Mouse (Mus musculus): Measurements from ENCODE around the gene Elmo2. TPM values are rescaled to one million over a fixed set of nuclear protein-coding genes. Genes with fewer than 3 reads are reported as not detected.

The Elmo2 gene
- polyA plus RNA-seq, 1 experiment from 2014 or later = 58.1 TPM

GRCm38 (mm10) chr2:165248967-165249366 lies 77.3 kb downstream of the Elmo2 start:
- Histone ChIP-seq H3K27ac (no peak overlapping the region), H3K9me3 (no peaks in the 10 kb centered on the region), H3K4me2 (replicated peaks) (no peak overlapping the region), H3K4me1 (replicated peaks) (no peaks in the 10 kb centered on the region), H3K27me3 (replicated peaks) (peaks cover 40% of the 10 kb centered on the region), H3K36me3 (no peaks in the 10 kb centered on the region), H3K9ac (no peak overlapping the region), H3K4me3 (replicated peaks) (no peak overlapping the region)
- WGBS = 18% methylated on average over 3 of the region's 3 CpGs
- no peak for ATAC-seq

- no peak for ATAC-seq
- no peaks in the 10 kb centered on the region for H3K9me3 ChIP-seq
- H3K36me3 ChIP-seq = no peaks in the 10 kb centered on the region
- WGBS = 15% methylated on average over 11 of the region's 11 CpGs
- H3K9ac ChIP-seq = no peak overlapping the region
- no peak overlapping the region for H3K4me2 ChIP-seq (replicated peaks)
- no peak overlapping the region for H3K27ac ChIP-seq
- no peaks in the 10 kb centered on the region for H3K4me1 ChIP-seq (replicated peaks)
- H3K4me3 ChIP-seq (replicated peaks) = no peak overlapping the region
- H3K27me3 ChIP-seq (replicated peaks) = peaks cover 48% of the 10 kb centered on the region
Measured at GRCm38 (mm10) chr2:165246349-165246748, 79.9 kb downstream of the Elmo2 start.

- H3K36me3 ChIP-seq = no peaks in the 10 kb centered on the region
- peaks cover 79% of the 10 kb centered on the region for H3K27me3 ChIP-seq (replicated peaks)
- H3K4me2 ChIP-seq (replicated peaks) = no peak overlapping the region
- no peaks in the 10 kb centered on the region for H3K4me1 ChIP-seq (replicated peaks)
- no peak overlapping the region for H3K4me3 ChIP-seq (replicated peaks)
- WGBS = 5% methylated on average over 11 of the region's 11 CpGs
- no peak for ATAC-seq
- no peak overlapping the region for H3K27ac ChIP-seq
- no peaks in the 10 kb centered on the region for H3K9me3 ChIP-seq
- H3K9ac ChIP-seq = no peak overlapping the region
Measured at GRCm38 (mm10) chr2:165243122-165243720, 83.1 kb downstream of the Elmo2 start.

GRCm38 (mm10) chr2:165242575-165242974 lies 83.7 kb downstream of the Elmo2 start:
- no peaks in the 10 kb centered on the region for H3K9me3 ChIP-seq
- WGBS = 3% methylated on average over 13 of the region's 13 CpGs
- H3K27me3 ChIP-seq (replicated peaks) = peaks cover 83% of the 10 kb centered on the region

DNA sequence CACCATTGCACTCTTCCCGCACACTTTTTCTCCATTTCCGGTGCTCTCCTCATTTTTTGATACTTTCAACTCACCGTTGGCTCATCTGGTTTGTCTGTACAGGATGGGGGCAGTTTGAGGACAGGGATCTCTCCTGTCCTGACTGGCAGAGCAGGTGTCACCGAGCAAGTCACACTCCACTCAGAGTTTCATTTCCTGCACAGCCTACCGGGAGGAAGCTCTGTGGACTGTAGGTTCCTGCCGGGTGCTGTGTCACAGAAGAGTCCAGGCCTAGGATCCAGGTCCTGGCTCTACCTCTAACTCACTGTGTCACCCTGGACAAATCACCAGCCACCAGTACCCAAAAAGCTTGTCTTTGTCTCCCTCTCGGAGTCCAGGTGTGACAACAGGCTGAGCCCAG lies 84.5 kb downstream of the Elmo2 start:
- no peaks in the 10 kb centered on the region for H3K4me1 ChIP-seq (replicated peaks)
- H3K27ac ChIP-seq = no peak overlapping the region
- peaks cover 87% of the 10 kb centered on the region for H3K27me3 ChIP-seq (replicated peaks)
- no peaks in the 10 kb centered on the region for H3K9me3 ChIP-seq
- H3K4me2 ChIP-seq (replicated peaks) = no peak overlapping the region
- no peak overlapping the region for H3K4me3 ChIP-seq (replicated peaks)
- no peak for ATAC-seq
- 46% methylated on average over 7 of the region's 7 CpGs for WGBS
- H3K36me3 ChIP-seq = no peaks in the 10 kb centered on the region
- no peak overlapping the region for H3K9ac ChIP-seq

More at GRCm38 (mm10) chr2:165242575-165242974, 83.7 kb downstream of the Elmo2 start:
- Histone ChIP-seq H3K9ac (no peak overlapping the region), H3K36me3 (no peaks in the 10 kb centered on the region), H3K4me3 (replicated peaks) (no peak overlapping the region), H3K4me2 (replicated peaks) (no peak overlapping the region), H3K4me1 (replicated peaks) (no peaks in the 10 kb centered on the region), H3K27ac (no peak overlapping the region)
- no peak for ATAC-seq

DNA sequence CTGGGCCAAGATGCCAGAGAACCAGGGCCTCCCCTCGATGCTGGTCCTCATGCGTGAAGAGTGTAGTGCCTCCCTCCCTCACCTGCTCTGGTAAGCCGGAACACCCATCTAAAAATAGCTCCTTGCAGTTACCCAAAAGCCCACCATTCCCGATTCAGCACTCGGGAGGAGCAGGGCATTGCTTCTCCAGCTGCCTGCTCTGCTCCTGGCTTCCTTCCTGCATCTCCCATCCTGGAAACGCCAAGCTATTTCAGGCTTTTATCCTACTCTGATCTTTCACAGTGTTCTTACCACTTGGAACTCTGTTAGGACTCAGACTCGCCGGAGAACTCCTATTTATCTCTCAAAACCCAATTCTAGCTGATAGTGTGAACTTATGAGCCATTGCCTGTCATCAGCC lies 85.9 kb downstream of the Elmo2 start:
- Histone ChIP-seq H3K9ac (no peak overlapping the region), H3K36me3 (no peaks in the 10 kb centered on the region), H3K27me3 (replicated peaks) (peaks cover 90% of the 10 kb centered on the region), H3K4me2 (replicated peaks) (no peak overlapping the region), H3K27ac (no peak overlapping the region), H3K4me3 (replicated peaks) (no peak overlapping the region), H3K4me1 (replicated peaks) (no peaks in the 10 kb centered on the region), H3K9me3 (no peaks in the 10 kb centered on the region)
- 31% methylated on average over 8 of the region's 8 CpGs for WGBS
- ATAC-seq = no peak

GRCm38 (mm10) chr2:165239533-165240144 lies 86.6 kb downstream of the Elmo2 start:
- Histone ChIP-seq H3K4me3 (replicated peaks) (no peak overlapping the region), H3K27me3 (replicated peaks) (peaks cover 94% of the 10 kb centered on the region), H3K9me3 (no peaks in the 10 kb centered on the region), H3K27ac (no peak overlapping the region), H3K4me1 (replicated peaks) (peaks cover 5% of the 10 kb centered on the region; the same call in 1 of the 2 replicates), H3K9ac (no peak overlapping the region), H3K4me2 (replicated peaks) (no peak overlapping the region), H3K36me3 (no peaks in the 10 kb centered on the region)
- 7% methylated on average over 15 of the region's 15 CpGs for whole genome bisulfite sequencing
- ATAC-seq = no peak

GRCm38 (mm10) chr2:165238416-165239145 lies 87.7 kb downstream of the Elmo2 start:
- Histone ChIP-seq H3K9ac (no peak overlapping the region), H3K4me1 (replicated peaks) (peaks cover 14% of the 10 kb centered on the region), H3K27ac (no peak overlapping the region), H3K27me3 (replicated peaks) (peaks cover 95% of the 10 kb centered on the region), H3K4me3 (replicated peaks) (no peak overlapping the region), H3K4me2 (replicated peaks) (no peak overlapping the region), H3K36me3 (no peaks in the 10 kb centered on the region), H3K9me3 (no peaks in the 10 kb centered on the region)
- WGBS = 10% methylated on average over 12 of the region's 12 CpGs
- no peak for ATAC-seq

Other genes starting within 250 kb of the Elmo2 start
- gene 1700025C18Rik, start 235.7 kb downstream of the Elmo2 start, polyA plus RNA-seq (2015; fragmentation: Nextera tagmentation; extraction: Ambion mirVana) = not detected in 2 replicates
- gene Cdh22, start 91.6 kb downstream of the Elmo2 start, polyA plus RNA-seq (2015; fragmentation: Nextera tagmentation; extraction: Ambion mirVana) = 0.62 and 0.68 TPM in 2 replicates
- gene Slc35c2, start 38.6 kb downstream of the Elmo2 start, polyA plus RNA-seq (2015; fragmentation: Nextera tagmentation; extraction: Ambion mirVana) = 83.6 and 98.3 TPM in 2 replicates
- 0.75 and 1.1 TPM in 2 replicates for gene Zfp663, start 42.2 kb upstream of the Elmo2 start, polyA plus RNA-seq (2015; fragmentation: Nextera tagmentation; extraction: Ambion mirVana)
- 4.9 and 5.0 TPM in 2 replicates for gene Zfp334, start 61.8 kb upstream of the Elmo2 start, polyA plus RNA-seq (2015; fragmentation: Nextera tagmentation; extraction: Ambion mirVana)
- gene Ocstamp, start 73.9 kb upstream of the Elmo2 start, polyA plus RNA-seq (2015; fragmentation: Nextera tagmentation; extraction: Ambion mirVana) = 0.61 and 0.64 TPM in 2 replicates
- gene Slc13a3, start 146.8 kb upstream of the Elmo2 start, polyA plus RNA-seq (2015; fragmentation: Nextera tagmentation; extraction: Ambion mirVana) = 0.36 and 0.51 TPM in 2 replicates
- 29.1 and 30.6 TPM in 2 replicates for gene Trp53rka, start 166.8 kb upstream of the Elmo2 start, polyA plus RNA-seq (2015; fragmentation: Nextera tagmentation; extraction: Ambion mirVana)
- gene Slc2a10, start 177.3 kb upstream of the Elmo2 start, polyA plus RNA-seq (2015; fragmentation: Nextera tagmentation; extraction: Ambion mirVana) = 4.0 and 4.7 TPM in 2 replicates

All from intestine, embryonic 15.5 days (tissue).